Mouse (Mus musculus) left cerebral cortex, postnatal 36 days (tissue): Measurements from ENCODE around the gene Tyr. TPM values are rescaled to one million over a fixed set of nuclear protein-coding genes. Genes with fewer than 3 reads are reported as not detected.
"Not testable (repeated sequence)": the region's sequence is repeated elsewhere in the genome, so short reads cannot be mapped to it uniquely, and the experiment has no call there.

Source experiments
- DNase-seq, 2 experiments: peaks; one replicate each; pipeline ENCODE4 v3.0.0; 2021 to 2022; ENCODE audit warnings: low spot score in 2 of 2, mixed read lengths in 1 of 2
- intact Hi-C: fragments of 180-260 bp; cut with DNase I; formaldehyde crosslinking; loops from one replicate; pipeline ENCODE4 v1.15.1; 2025
- total RNA-seq, 2 experiments: library from RNA; stranded (reverse); gene quantifications; 2 replicates each; pipeline ENCODE4 v1.2.3; 2021

Tyr gene
- not detected for total RNA-seq

GRCm38 (mm10) chr7:87493412-87493811 lies at the start of gene Tyr:
Tyr (minus strand) TSS chr7:87493512.
- intact Hi-C loops: no loop called here
- DNase-seq: no peak

- no peak for DNase-seq
- intact Hi-C loops: no loop called here
Measured at GRCm38 (mm10) chr7:87539031-87539430, 45.7 kb upstream of the Tyr start.

- intact Hi-C loops: no loop called here
- peak; percentile 9 to 16 for DNase-seq
Measured at GRCm38 (mm10) chr7:87494124-87494682, 891 bp upstream of the Tyr start.

GRCm38 (mm10) chr7:87488024-87488423 lies 5.3 kb downstream of the Tyr start:
- intact Hi-C loops: no loop called here
- no peak for DNase-seq

- intact Hi-C loops: no loop called here
- DNase-seq: no peak
Measured at GRCm38 (mm10) chr7:87413271-87413670, 80.0 kb downstream of the Tyr start.

GRCm38 (mm10) chr7:87411373-87411772 lies 81.9 kb downstream of the Tyr start:
- DNase-seq: not testable (repeated sequence)
- intact Hi-C loops: loop anchor here (2.0 kb wide), 1 partner anchor 13 kb away; no protein-coding TSS in a partner anchor

- DNase-seq: no peak
- intact Hi-C loops: no loop called here
Measured at GRCm38 (mm10) chr7:87397023-87397422, 96.3 kb downstream of the Tyr start.

- intact Hi-C loops: no loop called here
- no peak for DNase-seq
Measured at GRCm38 (mm10) chr7:87374935-87375334, 118.4 kb downstream of the Tyr start.

Other genes with a start within 250 kb of the Tyr start
- gene Nox4, start 247.4 kb downstream of the Tyr start, total RNA-seq: under 1 TPM; 0.11 to 0.12 TPM
- 100 to 1,000 TPM; 182 to 212 TPM for gene Grm5, start 90.7 kb upstream of the Tyr start, total RNA-seq